Mouse (Mus musculus) retina, adult 2 months (tissue): ENCODE data around the gene Socs3.

Experiments used
- DNase-seq: peaks from one replicate; pipeline ENCODE4 v3.0.0-alpha.2; 2012; ENCODE audit warnings: low read depth, low spot score

The Socs3 gene

DNA sequence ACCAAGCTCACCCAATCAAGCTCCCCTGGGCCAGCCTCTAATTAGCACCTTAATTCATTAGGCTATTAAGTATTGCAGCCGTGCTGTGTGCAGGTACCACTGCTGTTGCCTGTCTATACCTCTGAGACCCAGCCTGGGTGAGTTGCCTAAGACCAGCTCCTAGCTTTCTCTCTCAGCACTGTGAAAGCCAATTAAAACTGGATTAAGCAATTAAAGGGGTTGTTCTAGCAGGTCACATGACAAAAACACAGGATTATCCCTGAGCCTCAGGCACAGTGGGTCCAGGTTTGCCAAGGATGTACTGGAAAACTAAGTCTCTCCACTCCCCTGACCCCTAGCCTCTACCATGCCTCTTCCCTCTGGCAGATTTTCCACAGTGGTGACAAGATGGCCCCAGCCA lies 44.3 kb downstream of the Socs3 start:
- DNase-seq, result peak; percentile 67

GRCm38 (mm10) chr11:117924466-117924865 lies 45.4 kb downstream of the Socs3 start:
- DNase-seq, result no peak

DNA sequence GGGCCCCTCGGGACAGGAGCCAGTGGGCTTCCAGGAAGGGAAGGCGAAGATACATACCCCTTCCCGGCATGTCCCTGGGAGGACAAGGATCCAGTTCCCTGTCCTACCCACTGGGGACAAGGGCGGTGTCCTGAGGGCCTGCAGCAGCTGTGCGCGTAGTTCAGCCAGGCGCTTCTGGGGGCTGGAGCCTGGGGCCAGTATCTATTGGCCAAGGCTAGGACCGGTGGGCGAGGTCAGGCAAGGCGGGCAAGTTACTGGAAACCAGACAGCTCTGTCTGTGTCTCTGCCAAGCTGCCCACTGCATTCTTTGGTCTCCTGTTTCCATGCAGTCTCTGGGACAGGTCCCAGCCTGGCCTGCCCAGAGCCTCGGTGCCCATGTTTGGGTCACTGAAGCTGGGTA lies 46.6 kb downstream of the Socs3 start:
- DNase-seq, result no peak

GRCm38 (mm10) chr11:117919211-117919610 lies 50.6 kb downstream of the Socs3 start:
- no peak for DNase-seq

DNA sequence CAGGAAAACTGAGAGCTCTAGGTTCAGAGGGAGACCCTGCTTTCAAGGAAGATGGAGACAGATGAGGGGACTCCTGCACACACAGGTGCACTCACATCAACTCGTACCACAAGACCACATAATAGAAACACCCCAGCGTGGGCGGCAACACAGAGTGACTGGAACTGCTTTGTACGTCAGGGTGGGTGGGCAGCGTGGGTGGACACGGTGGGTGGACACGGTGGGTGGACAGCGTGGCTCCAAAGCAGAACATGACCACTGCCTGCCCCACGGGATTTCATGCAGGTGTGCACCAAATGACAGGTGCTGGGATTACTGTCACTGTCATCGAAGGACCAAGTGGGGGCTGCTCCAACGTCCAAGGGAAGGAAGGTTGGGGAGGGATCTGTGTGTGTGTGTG lies 51.3 kb downstream of the Socs3 start:
- DNase-seq, result no peak
